Mouse (Mus musculus) embryo, embryonic 10 days (tissue): ENCODE measurements around the gene Sik3.

Experiments used
- DNase-seq: peaks from one replicate; pipeline ENCODE4 v3.0.0-alpha.2; 2015; ENCODE audit warnings: low spot score

Gene Sik3

DNA sequence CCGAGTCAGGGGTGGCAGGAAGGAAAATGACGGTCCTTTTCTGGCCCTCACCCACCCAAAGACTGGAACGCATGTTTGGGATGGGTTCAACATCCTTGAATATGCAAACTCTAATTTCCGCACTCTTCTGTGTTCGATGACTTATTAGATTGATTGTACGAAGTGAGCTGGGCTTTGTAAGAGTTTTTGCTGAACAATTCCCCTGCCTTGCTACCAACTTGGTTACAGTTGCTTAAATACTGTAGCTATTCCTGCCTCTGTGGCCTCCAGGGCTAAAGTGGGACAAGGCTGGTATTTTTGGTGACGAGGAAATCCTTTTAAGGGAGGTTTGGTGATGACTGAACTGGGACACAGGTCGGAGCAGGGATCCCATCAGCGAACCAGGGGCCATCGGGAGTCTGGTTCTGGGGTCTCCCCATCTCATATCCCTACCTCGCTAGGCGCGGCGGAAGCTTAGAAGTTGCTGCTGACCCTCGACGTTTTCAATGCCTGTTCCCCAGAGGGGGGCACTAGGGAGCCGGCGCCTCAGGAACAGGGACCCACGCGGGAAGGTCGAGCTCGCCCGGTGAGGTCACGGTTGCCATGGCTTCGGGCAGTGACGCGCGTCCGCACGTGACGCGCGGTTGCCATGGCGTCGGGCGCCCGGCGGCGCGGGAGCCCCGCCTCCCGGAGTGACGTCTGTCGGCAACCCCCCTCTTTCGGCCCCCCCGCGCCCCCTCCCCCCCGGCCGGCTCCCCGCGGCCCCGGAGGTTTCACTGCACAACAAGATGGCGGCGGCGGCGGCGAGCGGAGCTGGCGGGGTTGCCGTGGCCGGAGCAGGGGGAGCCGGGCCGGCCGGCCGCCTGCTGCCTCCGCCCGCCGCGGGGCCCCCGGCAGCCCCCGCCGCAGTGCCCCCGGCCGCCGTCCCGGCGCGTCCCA lies at the start of gene Sik3, which contains the start of gene Pafah1b2:
TSS of gene Sik3 (plus strand) at position 730 of the 918 bp plus-strand sequence.
TSS of gene Pafah1b2 (minus strand) at position 600 of the 918 bp plus-strand sequence.
- DNase-seq = peak; percentile 96

DNA sequence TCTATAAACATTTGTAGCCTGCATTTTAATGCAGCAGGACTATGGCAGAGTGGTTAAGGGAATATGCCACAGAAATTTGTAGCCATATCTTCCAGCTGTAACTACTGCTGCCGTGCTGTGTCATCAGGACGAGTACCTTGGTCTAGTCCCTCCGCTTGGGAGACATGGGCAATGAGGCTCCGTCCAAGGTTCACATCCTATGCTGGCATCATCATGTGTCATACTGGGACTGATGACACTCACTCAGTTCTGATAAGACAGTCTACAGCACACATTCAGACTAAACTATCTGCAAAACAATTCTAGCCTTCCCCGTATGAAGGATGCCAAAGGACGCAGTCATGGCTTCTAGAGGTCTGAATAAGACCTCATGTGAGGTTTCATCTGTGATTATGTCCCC lies 49.0 kb upstream of the Sik3 start:
- no peak for DNase-seq

DNA sequence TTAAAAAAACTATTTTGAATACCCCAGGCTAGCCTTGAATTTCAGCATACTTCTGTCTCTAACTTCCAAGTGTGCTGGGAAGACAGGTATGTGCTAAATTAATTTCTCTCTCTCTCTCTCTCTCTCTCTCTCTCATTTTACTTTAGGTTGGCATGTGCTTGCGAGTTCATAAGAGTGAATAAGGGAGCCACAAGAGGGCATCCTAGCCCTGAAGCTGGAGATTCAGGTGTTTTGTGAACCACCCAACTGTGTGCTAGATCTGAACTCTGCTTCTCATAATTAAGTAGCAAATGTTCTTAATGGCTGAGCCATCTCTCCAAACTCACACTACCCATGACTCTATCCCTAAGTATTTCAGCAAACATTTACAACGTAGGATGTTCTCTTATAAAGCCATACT lies 35.7 kb upstream of the Sik3 start:
- no peak for DNase-seq

DNA sequence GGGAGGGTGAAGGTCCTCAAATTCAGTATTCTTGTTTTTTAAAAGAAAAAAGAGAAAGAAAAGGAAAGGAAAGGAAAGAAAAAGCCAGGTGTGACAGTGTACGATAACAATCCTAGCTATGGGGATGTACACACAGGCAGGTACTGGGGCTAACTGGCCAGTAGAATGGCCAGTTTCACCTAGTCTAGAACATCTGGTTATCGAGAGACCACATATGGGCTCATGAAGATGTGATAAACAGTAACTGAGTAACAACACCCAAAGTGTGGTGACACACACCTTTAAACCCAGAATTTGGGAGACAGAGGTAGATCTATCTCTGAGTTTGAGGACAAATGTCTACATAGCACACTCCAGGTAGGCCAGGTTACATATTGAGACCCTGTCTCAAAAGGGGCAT lies 32.8 kb upstream of the Sik3 start:
- DNase-seq = no peak

DNA sequence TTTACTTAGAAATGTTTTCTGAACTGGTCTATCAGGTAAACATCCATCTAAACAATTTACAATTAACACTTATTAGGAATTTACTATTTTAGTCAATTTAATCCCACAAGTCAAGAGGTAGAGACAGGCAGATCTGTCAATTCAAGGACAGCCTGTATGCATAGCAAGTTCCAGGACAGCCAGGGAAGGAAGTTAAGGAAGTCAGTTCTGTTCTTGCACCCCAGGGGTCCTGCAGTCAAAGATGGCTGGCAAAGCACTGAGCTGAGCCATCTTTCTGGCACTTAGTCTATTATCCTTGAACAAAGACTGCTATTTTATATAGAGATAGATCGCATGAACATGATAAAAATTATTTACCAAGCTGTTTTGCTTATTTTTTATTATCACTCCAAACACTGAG lies 32.0 kb upstream of the Sik3 start:
- DNase-seq = no peak

DNA sequence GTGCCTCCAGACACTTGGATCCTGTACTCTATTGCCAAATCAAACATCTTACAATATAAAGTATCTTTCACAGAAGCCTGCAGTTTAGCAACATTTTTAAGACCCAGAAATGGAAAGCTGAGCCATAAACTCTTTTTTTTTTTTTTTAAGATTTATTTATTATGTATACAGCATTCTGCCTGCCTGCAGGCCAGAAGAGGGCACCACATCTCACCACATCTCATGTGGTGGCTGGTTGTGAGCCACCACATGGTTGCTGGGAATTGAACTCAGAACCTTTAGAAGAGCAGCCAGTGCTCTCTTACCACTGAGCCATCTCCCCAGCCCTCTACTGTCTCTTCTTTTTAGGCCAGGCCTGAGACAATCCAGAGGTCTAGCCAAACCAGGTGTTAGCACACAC lies 31.3 kb upstream of the Sik3 start:
- DNase-seq = no peak

DNA sequence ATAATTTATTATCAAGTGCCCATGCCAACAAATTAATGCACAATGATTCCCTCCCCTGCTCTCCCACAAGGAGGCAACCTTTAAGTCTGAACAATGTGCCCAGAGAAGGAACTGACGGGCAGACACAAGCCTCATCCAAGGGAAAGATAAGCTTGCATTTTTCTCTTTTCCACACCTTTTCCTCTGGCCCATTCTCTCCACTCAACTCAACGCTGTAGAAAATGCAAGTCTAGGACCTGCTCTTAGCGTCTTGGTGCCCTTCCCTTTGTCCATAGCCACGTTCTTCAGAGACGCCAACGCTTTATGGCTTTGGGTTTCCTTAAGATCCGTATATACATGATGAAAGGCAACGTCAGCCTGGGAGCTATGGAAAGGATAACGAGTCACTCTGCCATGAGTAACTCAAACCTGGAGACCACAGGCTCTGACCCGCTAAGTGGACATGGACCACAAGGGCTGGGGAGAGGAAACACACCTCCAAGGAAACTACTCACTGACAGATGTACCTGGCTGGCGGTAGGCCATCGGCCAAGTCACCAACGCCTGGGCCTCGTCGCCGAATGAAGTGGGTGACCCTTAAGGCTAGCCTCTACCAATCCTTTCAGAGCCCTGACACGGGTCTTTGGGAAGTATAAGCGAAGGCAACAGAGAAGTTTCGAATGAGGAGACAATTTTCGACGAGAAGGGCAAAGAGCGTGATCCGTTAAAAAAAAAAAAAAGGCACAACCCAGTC lies 28.8 kb upstream of the Sik3 start:
- peak; percentile 43 for DNase-seq

DNA sequence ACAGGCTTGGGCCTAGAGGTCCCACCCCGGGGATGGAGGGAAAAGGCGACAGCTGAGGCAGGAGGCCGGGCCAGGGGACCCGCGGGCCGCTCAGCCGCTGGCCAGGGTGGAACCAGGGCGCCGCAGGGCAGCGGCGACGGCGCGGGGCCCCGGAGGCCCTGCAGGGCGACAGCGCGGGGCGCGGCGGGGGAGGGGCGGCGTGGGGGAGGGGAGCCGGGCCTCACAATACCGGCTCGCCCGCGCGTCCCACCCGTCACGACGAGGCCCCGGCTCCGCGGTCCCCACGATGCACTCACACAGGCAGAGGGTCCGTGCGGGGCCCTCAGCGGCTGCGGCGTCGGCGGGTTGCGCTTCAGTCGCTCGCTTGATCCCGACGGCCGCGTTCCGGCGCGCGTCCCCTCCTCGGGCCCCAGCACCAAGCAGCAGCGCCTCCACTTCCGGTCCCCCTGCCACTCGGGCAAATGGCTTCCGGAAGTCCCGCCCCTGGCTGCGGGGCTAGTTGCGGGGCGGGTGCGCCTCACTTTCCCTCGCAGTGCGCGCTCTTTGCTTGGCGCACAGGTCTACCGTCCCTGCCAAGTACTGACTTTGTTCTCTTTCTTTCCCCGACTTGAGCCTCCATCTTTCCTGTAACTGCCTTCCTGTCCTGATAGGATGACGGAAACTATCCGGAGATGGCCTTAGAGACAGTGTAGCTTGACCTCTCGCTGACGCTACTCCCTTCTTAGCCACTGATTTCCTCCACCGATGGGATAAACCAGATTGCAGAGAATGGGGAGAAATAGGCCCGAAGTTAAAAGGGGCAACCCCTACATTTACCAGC lies 28.0 kb upstream of the Sik3 start:
- peak; percentile 94 for DNase-seq

DNA sequence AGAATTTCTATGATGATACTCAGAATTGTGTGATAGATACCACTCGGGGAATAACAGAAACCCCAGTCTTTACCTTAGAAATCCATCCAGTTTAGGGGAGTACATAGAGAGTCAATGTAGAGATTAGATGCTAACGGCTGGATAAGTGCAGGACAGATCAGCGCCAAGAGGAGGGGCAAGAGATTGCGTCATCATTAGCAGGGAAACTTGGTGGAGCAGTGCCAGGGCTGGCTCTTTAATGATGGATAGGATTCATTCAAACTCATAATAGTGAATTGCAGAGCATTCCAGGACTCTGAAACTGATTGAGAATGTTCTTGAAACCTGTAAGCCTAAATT lies 27.4 kb upstream of the Sik3 start:
- DNase-seq = peak; percentile 73

DNA sequence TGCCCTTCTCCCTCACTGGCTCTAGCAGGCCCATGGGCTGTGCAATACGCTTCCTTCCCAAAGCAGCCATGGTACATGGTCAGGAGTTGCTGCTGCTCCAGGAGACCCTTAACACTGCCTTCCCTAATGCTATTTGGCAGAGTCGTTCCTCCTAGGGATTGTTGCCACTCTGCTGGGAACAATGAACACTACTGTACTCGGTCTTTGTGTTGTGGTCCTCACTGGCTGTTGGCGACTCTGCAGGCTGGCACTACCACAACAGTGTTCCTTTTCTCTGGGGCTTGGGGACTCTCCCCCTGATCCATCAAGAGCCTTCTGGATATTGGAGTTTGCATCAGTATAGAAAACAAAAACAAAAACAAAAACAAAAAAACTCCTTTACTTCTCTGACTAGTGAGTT lies 13.6 kb upstream of the Sik3 start:
- no peak for DNase-seq

DNA sequence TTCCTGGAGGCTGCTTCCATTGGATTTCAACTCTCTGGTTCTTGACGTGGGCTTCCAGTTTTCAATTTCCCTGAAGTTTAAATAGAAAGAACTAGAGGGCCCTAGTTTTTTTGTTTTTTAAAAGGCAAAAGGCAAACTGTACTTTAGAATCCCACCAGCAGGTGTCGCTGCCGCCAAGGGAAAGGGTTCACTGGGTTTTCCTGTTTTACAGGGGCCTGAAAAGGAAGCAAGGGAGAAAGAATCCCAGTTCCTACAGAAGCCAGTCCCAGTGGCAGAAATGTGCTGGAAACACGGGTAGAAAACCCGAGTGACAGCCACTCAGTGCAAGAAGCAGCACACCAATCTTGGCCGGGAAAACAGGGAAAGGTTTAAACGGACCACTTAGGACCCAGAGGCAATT lies 8.9 kb upstream of the Sik3 start:
- DNase-seq = peak; percentile 81

DNA sequence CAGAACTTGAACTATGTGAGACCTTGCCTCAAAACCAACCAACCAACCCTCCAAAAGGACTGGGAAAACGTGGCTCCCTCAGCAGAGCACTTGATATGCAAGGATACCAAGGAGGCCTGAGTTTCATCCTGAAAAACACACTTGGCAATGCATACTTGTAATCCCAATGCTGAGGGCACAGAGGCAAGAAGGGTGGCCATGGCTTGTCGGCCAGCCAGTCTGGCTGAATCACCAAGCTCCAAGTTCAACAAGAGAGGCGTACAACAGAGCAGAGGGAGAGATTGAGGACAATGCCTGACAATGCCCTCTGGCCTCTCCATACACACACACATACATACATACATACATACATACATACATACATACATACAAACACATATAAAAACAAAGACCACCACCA lies 8.1 kb upstream of the Sik3 start:
- DNase-seq = no peak

DNA sequence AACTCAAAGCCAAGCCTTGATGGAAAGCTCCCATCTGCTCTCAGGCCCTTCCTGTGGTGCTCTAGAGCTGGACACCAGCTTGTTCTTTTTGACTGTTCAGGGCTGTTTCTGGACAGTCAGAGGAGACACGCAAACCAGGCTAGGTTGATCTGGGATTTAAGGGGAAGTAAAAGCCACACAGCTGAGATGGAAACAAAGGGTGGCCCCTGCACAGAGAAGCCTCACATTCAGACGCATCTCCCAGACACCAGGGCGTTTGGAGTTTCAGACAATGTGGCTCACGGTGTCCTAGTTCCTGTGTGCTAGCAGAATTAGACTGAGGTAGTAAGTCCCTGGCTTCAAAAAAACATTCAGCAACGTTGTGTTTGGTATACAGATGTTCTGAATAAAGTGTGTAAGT lies 6.4 kb upstream of the Sik3 start:
- no peak for DNase-seq

DNA sequence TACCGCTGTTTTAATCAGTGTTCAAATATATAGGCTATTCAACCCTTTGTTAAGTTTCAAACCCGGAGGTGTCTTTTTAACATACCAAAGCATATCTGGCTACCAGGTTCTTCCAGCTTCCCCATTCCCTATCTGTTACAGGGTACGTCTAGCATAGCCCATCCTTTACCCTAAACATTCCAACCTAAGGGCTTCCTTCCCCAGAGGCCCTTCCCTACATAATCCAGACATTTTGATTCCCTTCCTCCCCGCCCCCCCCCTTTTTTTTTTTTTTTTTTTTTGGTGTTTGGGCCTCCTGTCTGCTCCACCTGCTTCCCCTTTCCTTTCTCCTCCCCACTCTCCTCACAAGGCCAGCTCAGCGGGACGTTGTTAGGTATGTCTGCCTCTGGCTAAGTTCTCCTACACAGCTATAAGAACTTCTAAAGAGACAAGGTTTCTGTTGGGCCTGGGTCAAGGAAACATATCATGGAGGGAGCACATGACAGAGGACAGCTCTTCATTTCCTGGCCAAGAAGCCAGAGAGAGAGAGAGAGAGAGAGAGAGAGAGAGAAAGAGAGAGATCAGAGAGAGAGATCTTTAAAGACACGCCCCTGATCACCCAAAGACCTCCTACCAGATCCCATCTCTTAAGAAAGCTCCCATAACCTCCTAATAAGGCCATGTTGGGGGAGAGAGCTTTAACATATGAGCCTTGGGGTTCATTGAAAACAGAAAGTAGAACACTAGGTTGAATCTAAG lies 3.5 kb upstream of the Sik3 start:
- DNase-seq = no peak

DNA sequence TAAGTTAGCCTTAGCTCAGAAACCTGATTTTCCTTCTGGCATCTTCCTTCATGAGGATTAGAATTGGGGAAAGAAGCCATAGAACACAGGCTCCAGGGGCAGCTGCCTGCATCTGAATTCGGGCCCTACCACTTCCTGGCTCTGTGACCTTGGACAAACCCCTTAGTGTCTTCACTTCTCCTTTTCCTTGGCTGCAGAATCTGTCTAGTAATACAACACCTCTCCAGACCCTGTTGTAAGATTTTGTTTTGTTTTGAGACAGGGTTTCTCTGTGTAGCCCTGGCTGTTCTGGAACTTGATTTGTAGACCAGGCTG lies 3.0 kb upstream of the Sik3 start:
- DNase-seq = no peak

DNA sequence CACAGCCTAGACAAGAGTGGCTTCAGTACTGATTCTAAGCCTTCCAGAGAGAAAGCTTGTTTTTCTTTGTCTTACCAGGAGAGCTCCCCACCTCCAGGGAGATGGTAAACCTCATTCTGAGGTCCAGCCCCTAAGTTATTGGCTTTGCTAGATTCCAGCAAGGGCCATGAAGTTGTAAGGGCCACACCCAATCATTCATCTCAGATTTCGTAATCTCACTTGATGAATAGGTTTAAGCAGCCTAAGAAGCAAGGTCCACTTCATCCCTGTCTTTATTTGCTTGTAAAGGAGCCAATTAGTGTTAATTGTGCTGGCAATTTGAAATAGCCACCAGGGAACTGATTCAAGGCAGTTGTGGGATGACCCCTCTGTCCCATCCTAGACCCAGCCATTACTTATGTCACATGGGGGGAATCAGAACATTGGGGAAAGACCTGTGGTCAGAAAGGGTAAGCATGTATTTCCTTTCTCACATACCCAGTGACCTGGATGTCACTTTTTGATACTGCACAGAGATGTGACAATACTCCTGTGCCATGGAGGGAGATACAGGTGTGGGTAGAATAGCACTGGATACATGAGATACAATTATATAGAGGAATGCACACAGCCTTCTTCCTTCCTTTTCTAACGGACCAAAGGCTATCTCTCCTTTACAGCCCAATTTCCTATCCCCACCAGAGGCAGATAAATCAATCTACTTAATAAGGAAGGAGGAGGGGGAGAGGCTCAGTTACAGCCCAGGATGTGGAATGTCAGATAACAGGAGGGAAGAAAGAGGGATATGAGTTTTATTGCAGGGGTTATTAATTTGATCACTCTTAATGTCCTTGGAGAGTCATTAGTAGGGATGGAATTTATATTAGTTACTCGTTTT lies 1.3 kb upstream of the Sik3 start:
- no peak for DNase-seq

DNA sequence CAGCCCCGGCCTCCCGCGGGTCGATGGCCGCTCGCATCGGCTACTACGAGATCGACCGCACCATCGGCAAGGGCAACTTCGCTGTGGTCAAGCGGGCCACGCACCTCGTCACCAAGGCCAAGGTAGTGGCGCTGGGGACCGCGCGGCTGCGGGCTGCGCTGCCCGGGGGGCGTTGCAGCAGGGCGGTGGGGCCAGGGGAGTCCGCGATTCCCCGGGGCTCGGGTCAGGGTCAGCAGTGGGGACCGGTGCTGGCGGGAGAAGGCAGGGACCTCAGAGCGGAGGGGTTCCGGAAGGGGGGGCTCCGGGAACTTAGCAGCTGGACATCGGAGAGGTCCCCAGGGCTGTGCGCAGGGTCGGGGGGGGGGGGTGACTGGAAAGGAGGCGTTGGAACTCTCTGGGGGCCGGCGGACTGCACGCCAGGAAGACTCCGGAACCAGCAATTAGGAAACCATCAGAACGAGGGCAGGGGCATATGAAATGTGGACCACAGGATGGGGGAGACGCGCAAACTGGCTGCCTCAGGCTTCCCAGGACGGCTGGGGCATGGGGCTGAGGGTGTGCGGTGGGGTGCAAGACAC lies 478 bp downstream of the Sik3 start:
- peak; percentile 65 for DNase-seq

DNA sequence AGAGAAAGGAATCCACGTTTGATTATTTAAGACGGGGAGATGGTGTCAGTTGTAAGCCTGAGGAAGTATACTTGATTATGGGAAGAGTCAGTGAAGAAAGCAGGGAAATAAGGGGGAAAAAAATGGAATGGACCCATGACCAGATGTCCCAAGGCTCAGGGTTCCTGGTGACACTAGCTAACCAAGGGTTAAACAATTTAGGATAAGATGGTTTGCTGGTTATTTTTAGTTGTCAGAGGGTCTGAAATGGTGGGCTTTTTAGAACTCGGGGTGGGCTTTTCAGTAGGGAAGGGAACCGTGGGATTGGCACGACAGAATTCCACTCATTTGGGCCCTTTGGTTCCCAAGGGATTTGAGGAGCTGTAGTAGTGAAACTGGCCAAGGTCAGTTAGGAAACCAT lies 996 bp downstream of the Sik3 start:
- DNase-seq = no peak

DNA sequence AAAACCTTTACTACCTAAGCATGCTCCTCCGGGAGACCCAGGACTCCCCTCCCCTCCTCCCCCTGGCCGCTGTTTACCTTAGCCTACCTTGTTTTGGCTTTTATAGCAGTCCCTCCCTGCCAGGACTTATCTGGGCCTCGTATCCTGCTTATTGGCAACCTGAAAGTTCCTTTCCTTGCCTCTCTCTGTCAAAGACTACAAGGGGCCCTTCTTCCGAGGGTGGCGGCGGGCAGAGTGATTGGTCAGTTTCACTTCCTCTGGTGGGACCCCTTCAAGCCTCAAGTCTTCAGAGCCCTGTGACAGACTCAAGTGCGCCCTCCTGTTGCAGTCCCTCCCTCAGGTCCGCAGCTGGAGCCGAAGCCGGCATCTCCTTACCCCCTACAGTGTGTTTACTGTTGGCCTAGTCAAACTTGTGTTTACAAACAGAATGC lies 1.6 kb downstream of the Sik3 start:
- DNase-seq = peak; percentile 74

DNA sequence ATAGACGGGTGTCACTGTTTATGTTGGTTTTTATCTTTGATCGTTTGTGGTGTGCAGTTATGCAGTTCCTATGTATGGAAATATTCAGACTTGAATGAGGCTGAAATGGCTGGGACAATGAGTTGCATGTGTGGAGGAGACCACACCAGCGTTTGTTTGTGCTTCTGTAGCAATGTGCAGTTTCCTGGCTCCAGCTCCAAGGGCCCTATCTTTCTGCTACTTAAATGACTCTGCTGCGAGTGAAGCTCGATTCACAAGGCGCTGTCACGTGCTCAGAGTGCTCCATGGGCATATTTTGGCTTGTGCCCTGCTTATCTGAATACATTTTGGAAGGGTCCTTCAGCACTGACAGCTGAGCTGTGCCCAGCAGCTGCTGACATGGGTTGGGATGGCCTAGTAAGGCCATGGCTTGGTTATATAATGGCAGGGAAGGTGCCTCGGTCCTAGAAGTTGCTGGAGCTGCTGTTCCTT lies 2.5 kb downstream of the Sik3 start:
- DNase-seq = no peak
